Mouse (Mus musculus) megakaryocyte, embryonic 14.5 days (primary cell): ENCODE results near the gene Crtac1.

Experiments used
- FLI1 ChIP-seq: IDR thresholded peaks from 2 replicates; pipeline ENCODE4 v1.6.1; 2012; ENCODE audit warnings: low read length, inconsistent platforms, mixed read lengths
- GATA1 ChIP-seq: IDR thresholded peaks from 3 replicates; pipeline ENCODE4 v1.6.1; 2012; ENCODE audit warnings: mixed read lengths, low read length, inconsistent platforms, borderline replicate concordance

DNA sequence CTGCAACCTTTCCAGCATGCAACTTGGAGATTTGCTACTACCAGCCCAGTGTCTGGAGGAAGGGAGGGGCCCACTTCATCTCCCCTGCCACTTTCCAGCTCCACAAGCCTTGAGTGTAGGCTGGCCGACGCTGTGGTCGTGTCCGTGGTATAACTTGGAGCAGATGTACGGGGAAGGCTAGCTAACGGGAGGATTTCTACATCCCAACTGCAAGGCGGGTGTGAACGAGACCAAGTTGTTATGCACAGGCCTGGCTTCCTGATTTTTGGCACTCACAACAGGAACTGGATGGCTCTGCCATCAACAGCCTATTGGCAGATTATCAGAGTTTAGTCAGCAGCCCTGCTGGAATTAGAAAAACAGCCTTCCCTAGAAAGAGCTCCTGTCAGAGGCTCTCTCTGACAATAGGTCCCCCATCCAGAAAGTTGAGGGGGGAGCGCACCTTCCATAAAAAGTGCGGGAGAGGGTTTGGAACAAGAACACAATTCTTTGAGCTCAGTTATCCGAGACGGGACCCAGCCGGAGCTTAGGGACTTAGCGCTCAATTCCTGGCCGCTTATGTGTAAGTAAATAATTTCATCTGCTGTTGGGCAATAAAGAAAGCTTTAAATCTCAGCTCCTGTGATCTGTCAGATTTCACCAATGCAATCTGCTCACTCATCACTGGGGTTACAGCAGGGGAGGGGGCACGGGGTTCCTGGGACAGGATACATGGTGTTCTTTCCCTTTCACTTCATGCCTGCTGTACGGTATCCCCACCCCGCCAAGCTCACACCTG is 113.7 kb downstream of the Crtac1 start:
- TF ChIP-seq GATA1 (no peak), FLI1 (no peak)
